Mouse (Mus musculus) gastrocnemius, adult 2 months (tissue): ENCODE measurements around the gene Ccdc144b. TPM values are rescaled to one million over a fixed set of nuclear protein-coding genes. Genes with fewer than 3 reads are reported as not detected.

Experiments
- DNase-seq: peaks from one replicate; pipeline ENCODE4 v3.0.0; 2022
- H3K27ac ChIP-seq: fragments of 200-600 bp; 2 replicates; pipeline ENCODE4 v1.8.1; 2022; ENCODE audit warnings: mild to moderate bottlenecking
- H3K4me3 ChIP-seq: fragments of 200-600 bp; 2 replicates; pipeline ENCODE4 v1.8.1; 2022; ENCODE audit warnings: mild to moderate bottlenecking, moderate library complexity
- CTCF ChIP-seq: fragments of 200-600 bp; IDR thresholded peaks from 2 replicates; pipeline ENCODE4 v1.8.1; 2022; ENCODE audit warnings: antibody characterized with exemption, mild to moderate bottlenecking, moderate library complexity
- intact Hi-C: fragments of 180-260 bp; cut with DNase I; formaldehyde crosslinking; loops from one replicate; pipeline ENCODE4 v1.15.1; 2025
- total RNA-seq, 2 experiments: library from RNA; stranded (reverse); gene quantifications; 2 replicates each; pipeline ENCODE4 v1.2.3; 2021

Gene Ccdc144b
- total RNA-seq, 2 experiments from 2014 or later = not detected

GRCm38 (mm10) chr3:35966493-35966892 lies 86.9 kb downstream of the Ccdc144b start:
- Histone ChIP-seq H3K27ac (no peak overlapping the region), H3K4me3 (no peak overlapping the region)
- no peak for DNase-seq
- intact Hi-C loops = loop anchor here (10.0 kb wide), 1 partner anchor 162 kb away; no protein-coding TSS in a partner anchor
- TF ChIP-seq CTCF = no peak

- no peak overlapping the region for H3K27ac ChIP-seq
- intact Hi-C loops = loop anchor here (10.0 kb wide), 1 partner anchor 160 kb away; no protein-coding TSS in a partner anchor
- DNase-seq = no peak
- TF ChIP-seq CTCF = no peak
- H3K4me3 ChIP-seq = no peak overlapping the region
These were observed 88.4 kb downstream of the Ccdc144b start for GRCm38 (mm10) chr3:35964928-35965327.

- Histone ChIP-seq H3K4me3 (no peak overlapping the region), H3K27ac (no peak overlapping the region)
- DNase-seq = no peak
- intact Hi-C loops = loop anchor here (10.0 kb wide), 1 partner anchor 159 kb away; no protein-coding TSS in a partner anchor
- no peak for TF ChIP-seq CTCF
These were observed 89.4 kb downstream of the Ccdc144b start for GRCm38 (mm10) chr3:35963921-35964320.

GRCm38 (mm10) chr3:35963401-35963800 lies 89.9 kb downstream of the Ccdc144b start:
- no peak overlapping the region for H3K27ac ChIP-seq
- no peak overlapping the region for H3K4me3 ChIP-seq
- intact Hi-C loops = loop anchor here (10.0 kb wide), 1 partner anchor 159 kb away; no protein-coding TSS in a partner anchor
- DNase-seq = no peak
- TF ChIP-seq CTCF = no peak

- peak; percentile 39 for TF ChIP-seq CTCF
- no peak overlapping the region for H3K27ac ChIP-seq
- H3K4me3 ChIP-seq = no peak overlapping the region
- intact Hi-C loops = loop anchor here (10.0 kb wide), 1 partner anchor 158 kb away; no protein-coding TSS in a partner anchor
- no peak for DNase-seq
These were observed 90.4 kb downstream of the Ccdc144b start for GRCm38 (mm10) chr3:35962967-35963366.

Other genes with a start within 250 kb of the Ccdc144b start
- 10 to 100 TPM; 68.2 to 85.6 TPM for gene Dcun1d1, start 116.1 kb downstream of the Ccdc144b start, total RNA-seq
- gene Mccc1, start 52.9 kb downstream of the Ccdc144b start, total RNA-seq = 10 to 100 TPM; 32.7 to 41.8 TPM
- gene Acad9, start 12.4 kb upstream of the Ccdc144b start, total RNA-seq = 10 to 100 TPM; 25.1 to 30.0 TPM
- gene D3Ertd254e, start 97.5 kb upstream of the Ccdc144b start, total RNA-seq = 1 to 10 TPM; 2.1 to 2.3 TPM
- gene Qrfpr, start 168.8 kb upstream of the Ccdc144b start, total RNA-seq = not detected